Mouse (Mus musculus) neural tube, embryonic 14.5 days (tissue): ENCODE data around the gene Ubn1. TPM values are rescaled to one million over a fixed set of nuclear protein-coding genes. Genes with fewer than 3 reads are reported as not detected.

Source experiments
- ATAC-seq: fragments of 200-750 bp; cut with Nextera tagmentation; 2 replicates; pipeline ENCODE4 v1.8.0; 2017; ENCODE audit warnings: low read depth, mild to moderate bottlenecking, moderate TSS enrichment, moderate library complexity
- H3K27ac ChIP-seq: fragments of 300-500 bp; sonication (generic); 2 replicates; pipeline ENCODE4 v1.5.1; 2014; ENCODE audit warnings: low read depth, mild to moderate bottlenecking, control low read depth, low read length, moderate library complexity, mixed read lengths
- H3K27me3 ChIP-seq: fragments of 300-500 bp; sonication (generic); 2 replicates; pipeline ENCODE4 v1.6.1; 2014; ENCODE audit warnings: low read length; ENCODE audit not compliant: control insufficient read depth, insufficient read depth
- H3K36me3 ChIP-seq: fragments of 300-500 bp; sonication (generic); 2 replicates; pipeline ENCODE4 v1.6.1; 2014; ENCODE audit warnings: low read length, mixed read lengths; ENCODE audit not compliant: control insufficient read depth, insufficient read depth
- H3K4me1 ChIP-seq: fragments of 300-500 bp; sonication (generic); 2 replicates; pipeline ENCODE4 v1.6.1; 2014; ENCODE audit warnings: low read length; ENCODE audit not compliant: control insufficient read depth, insufficient read depth
- H3K4me2 ChIP-seq: fragments of 300-500 bp; sonication (generic); 2 replicates; pipeline ENCODE4 v1.6.1; 2014; ENCODE audit warnings: mild to moderate bottlenecking, low read depth, low read length, control low read depth
- H3K4me3 ChIP-seq: fragments of 300-500 bp; sonication (generic); 2 replicates; pipeline ENCODE4 v1.5.1; 2014; ENCODE audit warnings: low read depth, low read length, control low read depth, mixed read lengths
- H3K9ac ChIP-seq: fragments of 300-500 bp; sonication (generic); replicated peaks from 2 replicates; pipeline ENCODE4 v1.6.1; 2014; ENCODE audit warnings: low read depth, mild to moderate bottlenecking, control low read depth, low read length, mixed read lengths
- H3K9me3 ChIP-seq: fragments of 300-500 bp; sonication (generic); 2 replicates; pipeline ENCODE4 v1.6.1; 2016; ENCODE audit warnings: low read length; ENCODE audit not compliant: control insufficient read depth
- WGBS: fragments of 180-500 bp; shearing (Covaris S2); extraction: QIAGEN DNeasy Blood & Tissue Kit; methylation state at CpG from one replicate; pipeline ENCODE4 v1.1.7; 2014; 5-methylcytosine and 5-hydroxymethylcytosine counted together
- polyA plus RNA-seq: library from polyadenylated mRNA; unstranded; fragments of >200 nt; fragmentation: Nextera tagmentation; extraction: Ambion mirVana; gene quantifications from 2 replicates; pipeline ENCODE4 v1.2.1, GENCODE M21; 2014

The Ubn1 gene
- 14.4 and 16.7 TPM in 2 replicates for polyA plus RNA-seq

- ATAC-seq = peak; percentile 100
- Histone ChIP-seq H3K9me3 (no peaks in the 10 kb centered on the region), H3K36me3 (peaks cover 35% of the 10 kb centered on the region), H3K27ac (peak within 1 kb of the TSS; percentile 96), H3K4me1 (peaks cover 26% of the 10 kb centered on the region), H3K27me3 (no peaks in the 10 kb centered on the region), H3K4me3 (peak within 1 kb of the TSS; percentile 98), H3K9ac (peak within 1 kb of the TSS; percentile 89), H3K4me2 (peak within 1 kb of the TSS; percentile 93)
- under 1% methylated on average over 55 of the region's 56 CpGs for WGBS
Observed at GRCm38 (mm10) chr16:5049774-5050234, at the start of gene Ubn1, which contains the start of gene Glyr1. Ubn1 (plus strand) TSS chr16:5050057. Glyr1 (minus strand) TSS chr16:5049863.

GRCm38 (mm10) chr16:5000611-5001010 is 49.2 kb upstream of the Ubn1 start:
- no peak for ATAC-seq
- Histone ChIP-seq H3K4me1 (no peaks in the 10 kb centered on the region), H3K4me2 (no peak overlapping the region), H3K36me3 (no peaks in the 10 kb centered on the region), H3K4me3 (no peak overlapping the region), H3K9me3 (no peaks in the 10 kb centered on the region), H3K27me3 (no peaks in the 10 kb centered on the region), H3K27ac (no peak overlapping the region), H3K9ac (no peak overlapping the region)
- WGBS = 66% methylated on average over 3 of the region's 3 CpGs

GRCm38 (mm10) chr16:5007067-5007466 is 42.8 kb upstream of the Ubn1 start, which contains the start of gene Smim22:
Smim22 (plus strand) TSS chr16:5007288.
- H3K36me3 ChIP-seq = no peaks in the 10 kb centered on the region
- no peaks in the 10 kb centered on the region for H3K27me3 ChIP-seq
- H3K4me2 ChIP-seq = no peak within 1 kb of the TSS
- no peak within 1 kb of the TSS for H3K4me3 ChIP-seq
- H3K4me1 ChIP-seq = peaks cover 2% of the 10 kb centered on the region; the same call in 1 of the 2 replicates
- H3K9me3 ChIP-seq = no peaks in the 10 kb centered on the region
- 54% methylated on average over 5 of the region's 5 CpGs for WGBS
- H3K27ac ChIP-seq = no peak within 1 kb of the TSS
- ATAC-seq = no peak
- H3K9ac ChIP-seq = no peak within 1 kb of the TSS

GRCm38 (mm10) chr16:5007492-5007891 is 42.4 kb upstream of the Ubn1 start:
- no peak overlapping the region for H3K9ac ChIP-seq
- no peaks in the 10 kb centered on the region for H3K9me3 ChIP-seq
- H3K27me3 ChIP-seq = no peaks in the 10 kb centered on the region
- H3K4me3 ChIP-seq = no peak overlapping the region
- no peak for ATAC-seq
- H3K4me1 ChIP-seq = peaks cover 6% of the 10 kb centered on the region; the same call in 1 of the 2 replicates
- H3K27ac ChIP-seq = no peak overlapping the region
- 61% methylated on average over 6 of the region's 6 CpGs for WGBS
- H3K4me2 ChIP-seq = no peak overlapping the region
- H3K36me3 ChIP-seq = no peaks in the 10 kb centered on the region

GRCm38 (mm10) chr16:5008076-5008475 is 41.8 kb upstream of the Ubn1 start:
- Histone ChIP-seq H3K4me1 (peaks cover 9% of the 10 kb centered on the region; the same call in 1 of the 2 replicates), H3K27ac (no peak overlapping the region), H3K9ac (no peak overlapping the region), H3K9me3 (no peaks in the 10 kb centered on the region), H3K36me3 (no peaks in the 10 kb centered on the region), H3K4me3 (no peak overlapping the region), H3K27me3 (no peaks in the 10 kb centered on the region), H3K4me2 (no peak overlapping the region)
- WGBS = 88% methylated on average over 12 of the region's 12 CpGs
- no peak for ATAC-seq

- no peak overlapping the region for H3K27ac ChIP-seq
- no peaks in the 10 kb centered on the region for H3K27me3 ChIP-seq
- no peak overlapping the region for H3K4me3 ChIP-seq
- H3K36me3 ChIP-seq = peaks cover 9% of the 10 kb centered on the region
- 85% methylated on average over 10 of the region's 10 CpGs for WGBS
- peaks cover 9% of the 10 kb centered on the region; the same call in 1 of the 2 replicates for H3K4me1 ChIP-seq
- ATAC-seq = no peak
- no peak overlapping the region for H3K9ac ChIP-seq
- no peak overlapping the region for H3K4me2 ChIP-seq
- H3K9me3 ChIP-seq = no peaks in the 10 kb centered on the region
Observed at GRCm38 (mm10) chr16:5010371-5010935, 39.4 kb upstream of the Ubn1 start.

- 92% methylated on average over 7 of the region's 7 CpGs for WGBS
- Histone ChIP-seq H3K27ac (no peak overlapping the region), H3K9me3 (no peaks in the 10 kb centered on the region), H3K27me3 (no peaks in the 10 kb centered on the region), H3K4me3 (no peak overlapping the region), H3K4me1 (peaks cover 9% of the 10 kb centered on the region; the same call in 1 of the 2 replicates), H3K4me2 (no peak overlapping the region), H3K36me3 (peaks cover 18% of the 10 kb centered on the region), H3K9ac (no peak overlapping the region)
- ATAC-seq = no peak
Observed at GRCm38 (mm10) chr16:5011285-5011684, 38.6 kb upstream of the Ubn1 start.

- Histone ChIP-seq H3K9ac (peak overlapping the region; percentile 76; the same call in 1 of the 2 replicates), H3K4me3 (peak overlapping the region; percentile 65), H3K9me3 (no peaks in the 10 kb centered on the region), H3K4me1 (peaks cover 9% of the 10 kb centered on the region; the same call in 1 of the 2 replicates), H3K27ac (no peak overlapping the region), H3K4me2 (peak overlapping the region; percentile 70), H3K36me3 (peaks cover 26% of the 10 kb centered on the region), H3K27me3 (no peaks in the 10 kb centered on the region)
- ATAC-seq = no peak
- WGBS = 54% methylated on average over 13 of the region's 13 CpGs
Observed at GRCm38 (mm10) chr16:5012036-5013005, 37.5 kb upstream of the Ubn1 start.
